Mouse (Mus musculus): ENCODE data around the gene Asphd1.

DNA sequence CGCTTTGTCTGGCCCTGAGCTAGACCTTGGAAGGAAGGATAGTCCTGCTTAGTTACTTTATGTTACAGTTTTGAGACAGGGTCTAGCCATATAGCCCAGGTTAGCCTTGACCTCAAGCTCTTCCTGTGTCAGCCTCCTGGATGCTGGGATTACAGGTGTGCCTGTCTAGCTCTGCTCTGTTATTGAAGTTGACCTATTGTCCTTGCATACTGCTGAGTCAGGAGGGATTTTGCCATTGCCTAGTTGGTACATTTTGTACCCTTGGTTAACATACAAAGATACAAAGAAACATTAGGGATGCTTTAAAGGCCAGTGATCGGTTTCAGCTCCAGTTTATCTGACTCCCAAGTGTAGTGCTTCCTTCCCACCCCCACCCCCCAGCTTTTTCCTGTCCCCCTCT, 16.7 kb downstream of the Asphd1 start:
- TF ChIP-seq POLR2A (IDR thresholded peaks at IDR 0.05; ENCODE audit: low read depth, low read length) (no peak), CTCF (IDR thresholded peaks at IDR 0.05; ENCODE audit: borderline replicate concordance, insufficient read depth, low read length) (no peak)
